Mouse (Mus musculus) kidney, postnatal 0 days (tissue): ENCODE measurements around the gene Ush1g. TPM values are rescaled to one million over a fixed set of nuclear protein-coding genes. Genes with fewer than 3 reads are reported as not detected.

Source experiments
- ATAC-seq: fragments of 200-750 bp; cut with Nextera tagmentation; replicated peaks from 2 replicates; pipeline ENCODE4 v1.8.0; 2017; ENCODE audit warnings: low read depth, moderate number of reproducible peaks, moderate TSS enrichment, moderate library complexity; ENCODE audit not compliant: low FRiP score
- DNase-seq: peaks from one replicate; pipeline ENCODE4 v3.0.0-alpha.2; 2016; ENCODE audit warnings: low spot score
- H3K27ac ChIP-seq: fragments of 300-500 bp; sonication (generic); 2 replicates; pipeline ENCODE4 v1.5.1; 2014; ENCODE audit warnings: mild to moderate bottlenecking
- H3K27me3 ChIP-seq: fragments of 300-500 bp; sonication (generic); 2 replicates; pipeline ENCODE4 v1.6.1; 2014; ENCODE audit warnings: low read length, mixed read lengths; ENCODE audit not compliant: insufficient read depth
- H3K36me3 ChIP-seq: fragments of 300-500 bp; sonication (generic); 2 replicates; pipeline ENCODE4 v1.6.1; 2014; ENCODE audit warnings: low read length, mixed read lengths; ENCODE audit not compliant: insufficient read depth
- H3K4me1 ChIP-seq: fragments of 300-500 bp; sonication (generic); replicated peaks from 2 replicates; pipeline ENCODE4 v1.6.1; 2014; ENCODE audit warnings: antibody characterized with exemption, low read length, mixed read lengths; ENCODE audit not compliant: insufficient read depth
- H3K4me2 ChIP-seq: fragments of 300-500 bp; sonication (generic); 2 replicates; pipeline ENCODE4 v1.6.1; 2014; ENCODE audit warnings: mild to moderate bottlenecking, low read length, moderate library complexity, mixed read lengths
- H3K4me3 ChIP-seq: fragments of 300-500 bp; sonication (generic); replicated peaks from 2 replicates; pipeline ENCODE4 v1.5.1; 2014; ENCODE audit warnings: low read depth, low read length
- H3K9ac ChIP-seq: fragments of 300-500 bp; sonication (generic); 2 replicates; pipeline ENCODE4 v1.6.1; 2014; ENCODE audit warnings: low read depth, low read length
- H3K9me3 ChIP-seq: fragments of 300-500 bp; sonication (generic); replicated peaks from 2 replicates; pipeline ENCODE4 v1.6.1; 2016; ENCODE audit warnings: low read length, inconsistent platforms, mixed read lengths
- CTCF ChIP-seq: IDR thresholded peaks from 2 replicates; pipeline ENCODE4 v1.5.1; 2016; ENCODE audit warnings: antibody characterized with exemption, low read depth, mild to moderate bottlenecking, moderate library complexity
- WGBS: fragments of 180-500 bp; shearing (Covaris S2); extraction: QIAGEN DNeasy Blood & Tissue Kit; methylation state at CpG from one replicate; pipeline ENCODE4 v1.1.7; 2014; 5-methylcytosine and 5-hydroxymethylcytosine counted together
- polyA plus RNA-seq: library from polyadenylated mRNA; unstranded; fragments of >200 nt; fragmentation: Nextera tagmentation; extraction: Ambion mirVana; gene quantifications from 2 replicates; pipeline ENCODE4 v1.2.1, GENCODE M21; 2015

Ush1g gene
- polyA plus RNA-seq, 1 experiment from 2014 or later = not detected

DNA sequence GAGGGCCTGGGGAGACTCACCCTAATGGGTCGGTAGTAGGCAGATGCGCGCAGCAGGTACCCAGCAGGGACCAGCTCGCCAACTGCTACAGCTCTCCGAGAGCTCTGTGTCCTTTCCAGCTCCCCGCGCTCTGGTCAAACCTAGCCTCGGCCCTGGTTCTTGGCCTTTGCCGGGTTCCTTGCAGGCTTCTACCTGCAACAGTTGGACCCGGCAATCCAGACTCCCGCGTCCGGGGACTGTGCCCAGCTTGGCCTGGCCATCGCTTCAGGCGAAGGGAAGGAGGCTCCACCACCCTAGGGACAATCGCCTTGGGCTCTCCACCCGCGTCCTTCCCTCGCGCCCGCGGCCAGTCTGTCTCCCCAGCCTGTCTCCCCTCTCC lies 55.5 kb downstream of the Ush1g start:
- 2% methylated on average over 22 of the region's 22 CpGs for WGBS

DNA sequence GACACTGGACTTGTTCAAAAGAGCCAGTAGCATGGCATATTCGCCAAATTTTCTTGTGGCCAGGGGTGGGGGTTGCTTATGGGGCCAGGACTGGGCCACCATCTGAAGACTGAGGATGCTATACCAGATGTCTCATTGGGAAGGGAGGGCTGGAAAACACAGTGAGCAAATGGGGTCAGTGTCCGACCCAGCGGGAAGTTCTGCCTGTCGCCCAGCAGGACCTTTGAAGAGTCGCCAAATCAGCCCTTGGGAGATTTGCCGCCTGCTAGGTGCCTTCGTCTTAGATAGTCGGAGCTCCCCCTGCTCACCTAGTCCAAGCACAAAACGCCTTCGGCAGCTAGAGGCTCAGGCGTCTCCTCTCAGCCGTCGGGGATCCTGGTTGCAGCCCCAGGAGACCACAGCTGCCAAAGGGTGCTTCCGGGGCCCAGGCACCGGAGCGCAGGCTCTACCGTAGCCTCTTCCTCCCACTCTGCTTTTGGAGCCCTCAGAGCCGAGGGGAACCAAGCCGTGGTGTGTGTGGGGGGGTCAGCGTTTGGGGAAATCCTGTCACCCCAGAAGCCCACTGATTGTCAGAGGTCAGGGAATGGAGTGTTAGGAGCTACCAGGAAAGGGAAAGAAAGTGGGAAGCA lies 56.0 kb downstream of the Ush1g start:
- no peak overlapping the region for H3K4me2 ChIP-seq
- H3K4me1 ChIP-seq = peaks cover 14% of the 10 kb centered on the region; the same call in 1 of the 2 replicates
- TF ChIP-seq CTCF = no peak
- DNase-seq (no peak), ATAC-seq (no peak)
- 5% methylated on average over 20 of the region's 20 CpGs for whole genome bisulfite sequencing
- H3K4me3 ChIP-seq = 0 out of 2 replicates have a peak overlapping the region, but pooled peaks have one; percentile 4
- H3K27me3 ChIP-seq = peaks cover 58% of the 10 kb centered on the region
- H3K9ac ChIP-seq = no peak overlapping the region
- H3K36me3 ChIP-seq = no peaks in the 10 kb centered on the region
- H3K27ac ChIP-seq = no peak overlapping the region
- H3K9me3 ChIP-seq = no peaks in the 10 kb centered on the region

More for the DNA sequence above, 55.5 kb downstream of the Ush1g start:
- Histone ChIP-seq H3K4me3 (peak overlapping the region; percentile 31), H3K27me3 (peaks cover 55% of the 10 kb centered on the region), H3K9me3 (no peaks in the 10 kb centered on the region), H3K27ac (no peak overlapping the region), H3K36me3 (no peaks in the 10 kb centered on the region), H3K4me2 (peak overlapping the region; percentile 60), H3K9ac (no peak overlapping the region), H3K4me1 (peaks cover 14% of the 10 kb centered on the region; the same call in 1 of the 2 replicates)
- no peak for TF ChIP-seq CTCF
- ATAC-seq (no peak), DNase-seq (no peak)

Other genes with a start within 250 kb of the Ush1g start
- 1.8 and 2.2 TPM in 2 replicates for gene Rab37, start 230.6 kb downstream of the Ush1g start, polyA plus RNA-seq
- gene Cd300lf, start 188.0 kb downstream of the Ush1g start, polyA plus RNA-seq = 0.33 TPM in 2 replicates
- 163 and 172 TPM in 2 replicates for gene Slc9a3r1, start 158.7 kb downstream of the Ush1g start, polyA plus RNA-seq
- gene Tmem104, start 134.6 kb downstream of the Ush1g start, polyA plus RNA-seq = 12.0 and 12.6 TPM in 2 replicates
- gene Nat9, start 134.2 kb downstream of the Ush1g start, polyA plus RNA-seq = 26.8 TPM in 2 replicates
- gene Grin2c, start 54.8 kb downstream of the Ush1g start, polyA plus RNA-seq = not detected in 2 replicates
- 10.0 and 12.2 TPM in 2 replicates for gene Fdxr, start 45.0 kb downstream of the Ush1g start, polyA plus RNA-seq
- 0.92 and 1.1 TPM in 2 replicates for gene Fads6, start 24.4 kb downstream of the Ush1g start, polyA plus RNA-seq
- gene Otop2, start 14.9 kb downstream of the Ush1g start, polyA plus RNA-seq = not detected in 2 replicates
- gene Otop3, start 12.7 kb upstream of the Ush1g start, polyA plus RNA-seq = not detected in 2 replicates
- 4.5 and 5.4 TPM in 2 replicates for gene Hid1, start 45.7 kb upstream of the Ush1g start, polyA plus RNA-seq
- 7.6 and 7.8 TPM in 2 replicates for gene Cdr2l, start 59.9 kb upstream of the Ush1g start, polyA plus RNA-seq
- 225 and 232 TPM in 2 replicates for gene Mrpl58, start 81.7 kb upstream of the Ush1g start, polyA plus RNA-seq
- gene Atp5h, start 97.9 kb upstream of the Ush1g start, polyA plus RNA-seq = 1,541 and 1,578 TPM in 2 replicates
- 19.8 and 22.2 TPM in 2 replicates for gene Kctd2, start 98.1 kb upstream of the Ush1g start, polyA plus RNA-seq
- 0.13 and 0.49 TPM in 2 replicates for gene Trim80, start 118.5 kb upstream of the Ush1g start, polyA plus RNA-seq
- 47.7 and 51.1 TPM in 2 replicates for gene Slc16a5, start 140.4 kb upstream of the Ush1g start, polyA plus RNA-seq
- gene Armc7, start 153.6 kb upstream of the Ush1g start, polyA plus RNA-seq = 6.9 and 8.3 TPM in 2 replicates
- gene Nt5c, start 169.8 kb upstream of the Ush1g start, polyA plus RNA-seq = 90.6 and 94.3 TPM in 2 replicates
- 251 and 271 TPM in 2 replicates for gene Jpt1, start 192.3 kb upstream of the Ush1g start, polyA plus RNA-seq
- 1,008 and 1,013 TPM in 2 replicates for gene Sumo2, start 214.2 kb upstream of the Ush1g start, polyA plus RNA-seq
- 74.6 and 94.9 TPM in 2 replicates for gene Nup85, start 242.4 kb upstream of the Ush1g start, polyA plus RNA-seq